Mouse (Mus musculus) retina, embryonic 14.5 days (tissue): ENCODE measurements around the gene Mif.
A peak's percentile ranks its signal among the peaks of the same experiment; 100 is the strongest.
"Not testable (repeated sequence)": the region's sequence is repeated elsewhere in the genome, so short reads cannot be mapped to it uniquely, and the experiment has no call there.

Experiments
- DNase-seq: peaks from one replicate; pipeline ENCODE4 v3.0.0-alpha.2; 2015; ENCODE audit warnings: low spot score

The Mif gene

GRCm38 (mm10) chr10:75859786-75860470 is at the start of gene Mif:
Gene Mif (minus strand): TSS chr10:75860240.
- peak; percentile 96 for DNase-seq

DNA sequence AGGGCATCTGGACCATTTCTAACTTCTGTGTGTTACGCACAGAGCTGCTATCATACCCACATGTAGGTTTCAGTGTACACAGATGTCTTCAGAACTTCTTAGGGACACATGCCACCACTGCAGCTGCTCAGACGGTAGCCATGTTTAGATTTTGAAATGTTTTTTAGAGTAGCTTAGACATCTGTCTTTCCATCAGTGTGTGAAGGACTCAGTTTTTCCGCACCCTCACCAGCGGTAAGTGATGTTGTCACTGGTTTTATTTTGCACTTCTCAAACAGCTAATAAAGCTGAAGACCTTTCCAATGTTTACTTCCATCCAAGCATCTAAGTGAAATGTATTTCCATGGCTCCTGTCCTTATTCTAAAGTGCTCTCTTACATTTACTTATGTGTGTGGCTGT is 46.8 kb upstream of the Mif start:
- no peak for DNase-seq

GRCm38 (mm10) chr10:75904391-75904790 is 44.4 kb upstream of the Mif start:
- DNase-seq = no peak

DNA sequence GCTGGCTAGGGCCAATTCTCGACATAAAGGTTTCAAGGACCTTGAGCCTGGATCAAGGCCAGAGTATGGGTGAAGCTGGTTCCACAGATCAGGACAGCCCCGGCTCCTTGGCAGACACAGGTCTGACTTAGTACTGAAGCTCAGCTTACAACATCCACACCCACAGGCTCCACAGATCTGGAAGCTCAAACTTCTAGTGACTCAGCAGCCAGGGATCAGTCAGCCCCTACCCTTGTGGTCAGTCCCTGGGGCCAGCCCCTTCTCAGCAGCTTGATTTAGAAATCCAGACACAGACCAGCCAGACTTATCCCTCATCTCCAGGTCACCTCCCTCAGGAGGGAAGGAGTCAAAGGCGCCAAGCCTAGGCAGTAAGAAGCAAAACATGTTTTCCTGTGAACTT is 38.8 kb upstream of the Mif start:
- DNase-seq = no peak

- no peak for DNase-seq
Measured at GRCm38 (mm10) chr10:75898039-75898564, 38.1 kb upstream of the Mif start.

GRCm38 (mm10) chr10:75897373-75897772 is 37.3 kb upstream of the Mif start:
- peak; percentile 86 for DNase-seq

GRCm38 (mm10) chr10:75896208-75896607 is 36.2 kb upstream of the Mif start:
- DNase-seq = no peak

DNA sequence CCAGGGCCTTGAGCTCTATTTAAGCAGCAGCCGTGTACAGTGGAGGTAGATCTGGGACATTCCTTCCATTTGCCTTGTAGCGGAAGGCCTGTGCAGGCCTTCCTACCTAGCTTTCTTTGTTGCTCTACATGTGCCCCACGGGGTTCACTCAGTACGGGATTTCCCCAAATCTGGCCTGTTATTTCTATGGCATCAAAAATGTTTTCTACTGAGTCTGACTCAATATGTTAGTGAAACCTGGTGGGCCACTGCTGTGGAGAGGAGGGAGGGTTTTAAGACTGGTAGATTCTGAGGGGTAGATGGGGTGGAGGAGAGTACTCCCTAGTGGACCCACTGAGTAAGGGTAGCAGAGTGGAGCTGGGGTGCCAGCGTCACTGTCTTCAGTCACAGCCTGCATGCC is 35.7 kb upstream of the Mif start:
- DNase-seq = no peak

DNA sequence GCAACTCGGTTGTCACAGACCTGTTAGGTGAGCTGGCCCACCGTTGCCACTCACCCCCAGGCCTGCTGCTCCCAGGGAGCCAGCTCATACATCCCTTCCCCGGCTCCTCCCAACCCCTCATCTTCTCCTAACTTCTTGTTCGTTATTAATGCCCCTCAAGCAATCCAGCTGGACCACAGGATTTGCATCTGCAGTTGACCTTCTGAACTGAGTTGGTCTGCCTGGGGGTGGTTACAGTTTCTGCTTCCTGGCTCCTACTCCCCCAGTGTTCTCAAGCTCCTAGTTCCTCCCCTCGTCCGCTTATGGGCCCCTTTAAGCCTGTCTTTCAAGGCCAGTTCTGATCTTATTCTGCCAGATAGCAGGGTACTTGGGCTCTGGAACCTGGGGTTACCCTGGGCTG is 34.6 kb upstream of the Mif start:
- DNase-seq = no peak

GRCm38 (mm10) chr10:75893089-75893750 is 33.2 kb upstream of the Mif start, which contains the start of gene Derl3:
Gene Derl3 (plus strand): TSS chr10:75893413.
- DNase-seq = peak; percentile 94

- DNase-seq = no peak
Measured at GRCm38 (mm10) chr10:75889406-75890153, 29.5 kb upstream of the Mif start.

- not testable (repeated sequence) for DNase-seq
Measured at GRCm38 (mm10) chr10:75887504-75887903, 27.5 kb upstream of the Mif start.

DNA sequence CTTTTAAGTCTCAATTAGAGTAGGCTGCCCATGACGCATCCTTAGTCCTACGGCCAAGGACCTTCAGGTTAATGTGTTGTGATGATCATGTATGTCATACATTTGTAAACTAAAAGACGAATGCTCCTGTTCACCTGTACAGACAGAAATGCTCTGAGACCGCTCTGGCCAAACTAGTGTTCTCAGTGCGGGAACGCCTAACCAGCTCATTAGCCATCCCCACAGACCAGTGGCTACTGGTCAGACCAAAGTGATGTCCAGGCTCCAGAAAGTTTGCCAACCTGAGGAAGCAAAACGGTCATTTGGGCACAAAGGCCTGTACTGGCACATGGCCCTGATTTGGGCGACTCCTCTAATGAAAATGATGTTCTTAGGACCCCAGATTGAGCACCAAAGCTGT is 24.7 kb upstream of the Mif start:
- no peak for DNase-seq

DNA sequence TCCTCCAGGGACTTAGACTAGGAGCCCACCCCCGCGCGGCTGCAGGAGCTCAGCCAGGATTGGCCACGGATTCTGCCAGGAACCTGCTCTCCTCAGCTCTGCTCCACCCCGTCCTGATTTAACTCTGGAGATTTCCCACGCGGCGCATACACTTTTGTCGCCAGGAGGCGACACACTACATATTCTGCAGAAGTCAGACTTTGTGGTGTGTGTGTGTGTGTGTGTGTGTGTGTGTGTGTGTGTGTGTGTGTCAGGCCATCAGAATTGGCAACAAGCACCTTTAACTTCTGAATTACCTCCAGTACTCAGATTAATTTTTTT is 23.2 kb upstream of the Mif start:
- peak; percentile 80 for DNase-seq

DNA sequence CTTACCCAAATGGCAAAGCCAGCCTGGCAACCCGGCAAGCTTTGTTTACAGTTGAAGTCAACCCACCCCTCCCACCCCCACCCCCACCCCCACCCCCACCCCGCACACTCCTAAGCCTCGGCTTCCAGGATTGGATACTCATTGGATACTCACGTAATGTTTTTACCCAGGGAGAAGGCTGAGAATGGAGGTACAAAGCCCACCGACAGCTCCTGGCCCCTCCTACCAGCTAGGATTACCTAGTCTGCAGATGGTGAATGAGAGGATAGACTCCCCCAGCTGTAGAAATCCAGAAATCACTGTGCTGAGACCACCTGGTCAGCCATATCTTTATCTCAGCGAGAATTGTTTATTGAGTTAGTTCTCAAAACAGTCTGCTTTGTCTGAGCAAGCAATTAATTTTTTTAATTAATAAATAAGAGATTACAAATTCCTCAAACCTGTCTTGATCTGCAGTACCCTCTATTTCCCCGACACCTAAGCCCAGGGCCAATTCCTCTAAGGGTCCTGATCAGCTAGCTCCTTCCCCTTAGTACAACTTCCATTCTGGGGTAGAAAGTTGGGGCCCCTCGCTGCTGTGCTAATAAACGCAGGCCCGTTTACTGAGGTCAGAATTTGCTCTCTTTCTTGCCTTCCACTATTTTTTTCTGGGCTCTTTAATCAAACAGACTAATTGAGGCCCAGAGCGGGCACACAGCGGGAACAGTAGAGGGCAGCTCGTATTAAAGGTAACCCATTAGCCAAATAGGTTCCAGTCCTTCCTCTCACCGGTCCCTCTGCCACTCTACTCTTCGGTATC is 22.6 kb upstream of the Mif start:
- DNase-seq = no peak

GRCm38 (mm10) chr10:75881578-75882432 is 21.8 kb upstream of the Mif start:
- no peak for DNase-seq

- DNase-seq = no peak
Measured at GRCm38 (mm10) chr10:75880771-75881577, 20.9 kb upstream of the Mif start.

DNA sequence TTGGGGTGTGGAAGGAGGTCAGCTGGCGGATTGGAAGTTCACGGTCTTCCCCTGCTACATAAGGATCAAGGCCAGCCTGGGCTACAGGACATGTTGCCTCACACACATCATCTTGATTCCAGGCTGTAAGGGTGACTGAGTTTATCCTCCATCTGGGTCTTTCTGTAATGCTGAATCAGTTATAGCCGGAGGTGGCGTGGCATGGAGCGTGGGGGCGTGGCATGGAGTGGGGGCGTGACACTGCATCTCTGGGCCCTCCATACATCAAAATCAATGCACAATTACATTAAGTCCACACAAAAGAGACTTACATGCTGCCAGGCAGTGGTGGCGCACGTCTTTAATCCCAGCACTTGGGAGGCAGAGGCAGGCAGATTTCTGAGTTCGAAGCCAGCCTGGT is 20.3 kb upstream of the Mif start:
- DNase-seq = no peak

- DNase-seq = no peak
Measured at GRCm38 (mm10) chr10:75878836-75879235, 18.8 kb upstream of the Mif start.

DNA sequence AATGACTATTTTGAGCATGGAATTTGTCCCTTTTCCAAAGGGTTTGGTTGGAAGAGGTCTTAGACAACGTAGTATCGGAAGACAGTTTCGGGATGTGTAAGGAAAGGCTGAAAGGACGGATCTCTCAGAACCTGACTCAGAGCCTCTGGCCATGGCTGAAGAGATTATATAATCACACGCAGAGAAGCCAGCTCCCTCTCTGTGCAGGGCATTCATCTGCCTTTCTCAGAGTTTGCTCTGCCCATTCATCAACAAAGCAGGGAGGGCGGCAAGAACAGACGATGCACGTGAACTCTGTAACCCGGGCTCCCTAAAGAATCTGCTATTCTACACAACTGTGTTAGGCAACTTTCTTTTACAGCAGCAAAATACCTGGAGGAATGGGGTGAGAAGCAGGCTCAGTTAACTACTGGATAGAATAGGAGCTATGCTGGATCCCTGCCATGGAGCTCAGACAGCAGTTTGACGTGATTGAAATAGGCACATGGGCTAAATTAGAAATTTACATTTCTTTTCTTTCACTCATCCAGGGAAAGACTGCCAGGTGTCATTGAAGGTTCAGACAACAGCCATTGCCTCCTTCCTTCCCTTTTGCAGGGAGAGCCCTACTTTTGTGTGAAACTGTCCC is 13.6 kb upstream of the Mif start:
- DNase-seq = no peak
